Mouse (Mus musculus): Measurements from ENCODE around the gene Cbx4. TPM values are rescaled to one million over a fixed set of nuclear protein-coding genes. Genes with fewer than 3 reads are reported as not detected.

Cbx4 gene
- polyA plus RNA-seq, 1 experiment from 2014 or later, result 2.4 TPM

GRCm38 (mm10) chr11:119052661-119053256, 33.3 kb downstream of the Cbx4 start:
- Histone ChIP-seq H3K27me3 (peaks cover 100% of the 10 kb centered on the region), H3K4me3 (replicated peaks) (peak overlapping the region; percentile 22; the same call in 1 of the 2 replicates), H3K36me3 (no peaks in the 10 kb centered on the region), H3K9ac (no peak overlapping the region), H3K9me3 (replicated peaks) (no peaks in the 10 kb centered on the region), H3K27ac (no peak overlapping the region), H3K4me2 (peak overlapping the region; percentile 55), H3K4me1 (replicated peaks) (peaks cover 39% of the 10 kb centered on the region)
- DNase-seq (no peak), ATAC-seq (ENCODE audit: low read depth) (peak; percentile 37; the same call in 1 of the 2 replicates)
- 4% methylated on average over 13 of the region's 13 CpGs for WGBS (ENCODE audit: insufficient replicate concordance)

DNA sequence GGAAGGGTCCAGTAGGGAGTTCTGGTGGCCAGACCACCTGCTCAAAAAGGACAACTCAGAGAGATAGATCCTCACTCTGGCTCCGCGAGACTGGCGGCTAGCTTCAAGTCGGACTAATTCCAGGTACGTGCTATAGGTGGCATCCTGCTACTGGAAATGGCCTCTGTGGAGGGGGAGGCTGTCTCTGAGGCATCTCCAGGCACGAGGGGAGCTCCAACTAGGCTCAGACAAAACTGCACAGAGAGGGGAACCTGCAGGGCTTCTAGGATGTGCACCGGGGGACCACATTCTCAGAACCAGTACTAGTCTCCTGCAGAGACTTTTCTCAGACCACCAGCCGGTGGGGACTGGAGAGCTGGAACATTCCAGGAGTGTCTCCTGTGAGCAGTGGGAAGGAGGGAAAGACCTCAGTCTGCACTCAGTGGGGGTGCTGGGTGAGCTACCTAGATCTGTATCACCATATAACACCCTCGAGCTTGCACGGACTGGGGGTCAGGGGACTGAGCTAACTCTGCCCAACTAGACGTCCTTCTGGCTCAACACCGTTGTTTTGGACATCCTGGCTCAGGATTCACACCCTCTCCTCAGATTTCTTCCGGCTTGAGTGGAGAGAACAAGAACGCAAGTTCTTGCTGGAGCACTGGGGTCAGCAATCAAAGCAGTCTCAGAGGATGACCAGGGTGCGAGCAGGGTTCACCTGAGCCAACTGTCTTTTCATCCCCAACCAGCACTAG, 33.9 kb downstream of the Cbx4 start:
- no peak overlapping the region for H3K4me3 ChIP-seq (replicated peaks)
- WGBS (ENCODE audit: insufficient replicate concordance), result 4% methylated on average over 15 of the region's 15 CpGs
- no peak overlapping the region for H3K9ac ChIP-seq
- no peaks in the 10 kb centered on the region for H3K36me3 ChIP-seq
- H3K4me1 ChIP-seq (replicated peaks), result peaks cover 33% of the 10 kb centered on the region
- no peak for DNase-seq
- H3K27ac ChIP-seq, result no peak overlapping the region
- H3K4me2 ChIP-seq, result no peak overlapping the region
- H3K9me3 ChIP-seq (replicated peaks), result no peaks in the 10 kb centered on the region
- peaks cover 100% of the 10 kb centered on the region for H3K27me3 ChIP-seq
- no peak for ATAC-seq (ENCODE audit: low read depth)

DNA sequence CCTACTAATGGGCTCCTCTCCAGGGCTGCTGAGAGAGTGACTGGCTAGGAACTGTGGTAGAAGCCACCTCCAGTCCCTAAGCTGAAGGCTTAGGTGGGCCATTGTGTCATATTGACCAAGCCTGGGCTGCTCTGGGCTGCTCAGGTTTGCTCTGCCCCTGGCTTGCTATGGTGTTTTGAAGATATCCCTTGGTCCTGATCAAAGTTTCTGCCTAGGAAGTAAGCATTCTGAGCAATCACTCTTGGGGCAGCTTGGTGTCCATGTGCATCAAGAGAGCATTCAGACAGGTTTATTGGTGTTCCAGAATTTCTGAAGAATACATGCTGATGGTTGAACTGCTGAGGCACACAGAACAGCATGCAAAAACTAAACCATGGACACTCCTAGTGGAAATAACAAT, 34.6 kb downstream of the Cbx4 start:
- Histone ChIP-seq H3K4me3 (replicated peaks) (no peak overlapping the region), H3K36me3 (no peaks in the 10 kb centered on the region), H3K9me3 (replicated peaks) (no peaks in the 10 kb centered on the region), H3K4me1 (replicated peaks) (peaks cover 33% of the 10 kb centered on the region), H3K27me3 (peaks cover 100% of the 10 kb centered on the region), H3K27ac (no peak overlapping the region), H3K4me2 (no peak overlapping the region), H3K9ac (no peak overlapping the region)
- ATAC-seq (ENCODE audit: low read depth) (no peak), DNase-seq (no peak)

GRCm38 (mm10) chr11:119050361-119050760, 35.7 kb downstream of the Cbx4 start:
- H3K27me3 ChIP-seq, result peaks cover 100% of the 10 kb centered on the region
- peaks cover 31% of the 10 kb centered on the region for H3K4me1 ChIP-seq (replicated peaks)
- DNase-seq (no peak), ATAC-seq (ENCODE audit: low read depth) (no peak)
- H3K4me3 ChIP-seq (replicated peaks), result no peak overlapping the region
- no peak overlapping the region for H3K4me2 ChIP-seq
- no peak overlapping the region for H3K27ac ChIP-seq
- H3K9ac ChIP-seq, result no peak overlapping the region
- H3K9me3 ChIP-seq (replicated peaks), result no peaks in the 10 kb centered on the region
- 0% methylated on average over 2 of the region's 2 CpGs for WGBS (ENCODE audit: insufficient replicate concordance)
- no peaks in the 10 kb centered on the region for H3K36me3 ChIP-seq

GRCm38 (mm10) chr11:119048133-119048510, 37.9 kb downstream of the Cbx4 start:
- Histone ChIP-seq H3K4me1 (replicated peaks) (peaks cover 28% of the 10 kb centered on the region), H3K27ac (no peak overlapping the region), H3K4me2 (0 out of 2 replicates have a peak overlapping the region, but pooled peaks have one; percentile 6), H3K27me3 (peaks cover 100% of the 10 kb centered on the region), H3K9ac (no peak overlapping the region), H3K36me3 (no peaks in the 10 kb centered on the region), H3K9me3 (replicated peaks) (no peaks in the 10 kb centered on the region), H3K4me3 (replicated peaks) (no peak overlapping the region)
- ATAC-seq (ENCODE audit: low read depth), result no peak
- 2% methylated on average over 13 of the region's 13 CpGs for WGBS (ENCODE audit: insufficient replicate concordance)
- no peak for DNase-seq

GRCm38 (mm10) chr11:119047261-119048132, 38.5 kb downstream of the Cbx4 start:
- Histone ChIP-seq H3K9ac (no peak overlapping the region), H3K27me3 (peaks cover 100% of the 10 kb centered on the region), H3K4me1 (replicated peaks) (peaks cover 23% of the 10 kb centered on the region), H3K27ac (no peak overlapping the region), H3K9me3 (replicated peaks) (no peaks in the 10 kb centered on the region), H3K4me2 (peak overlapping the region; percentile 33; the same call in 1 of the 2 replicates), H3K36me3 (no peaks in the 10 kb centered on the region), H3K4me3 (replicated peaks) (no peak overlapping the region)
- DNase-seq, result no peak
- no peak for ATAC-seq (ENCODE audit: low read depth)
- WGBS (ENCODE audit: insufficient replicate concordance), result 2% methylated on average over 43 of the region's 43 CpGs

GRCm38 (mm10) chr11:119046601-119047245, 39.3 kb downstream of the Cbx4 start:
- ATAC-seq (ENCODE audit: low read depth) (0 out of 2 replicates have a peak, but pooled peaks have one; percentile 7), DNase-seq (no peak)
- no peak overlapping the region for H3K27ac ChIP-seq
- no peak overlapping the region; the same call in 1 of the 2 replicates for H3K4me3 ChIP-seq (replicated peaks)
- peak overlapping the region; percentile 33 for H3K4me2 ChIP-seq
- no peak overlapping the region for H3K9ac ChIP-seq
- 2% methylated on average over 39 of the region's 39 CpGs for whole genome bisulfite sequencing (ENCODE audit: insufficient replicate concordance)
- H3K9me3 ChIP-seq (replicated peaks), result no peaks in the 10 kb centered on the region
- H3K27me3 ChIP-seq, result peaks cover 100% of the 10 kb centered on the region
- no peaks in the 10 kb centered on the region for H3K36me3 ChIP-seq
- H3K4me1 ChIP-seq (replicated peaks), result peaks cover 28% of the 10 kb centered on the region

DNA sequence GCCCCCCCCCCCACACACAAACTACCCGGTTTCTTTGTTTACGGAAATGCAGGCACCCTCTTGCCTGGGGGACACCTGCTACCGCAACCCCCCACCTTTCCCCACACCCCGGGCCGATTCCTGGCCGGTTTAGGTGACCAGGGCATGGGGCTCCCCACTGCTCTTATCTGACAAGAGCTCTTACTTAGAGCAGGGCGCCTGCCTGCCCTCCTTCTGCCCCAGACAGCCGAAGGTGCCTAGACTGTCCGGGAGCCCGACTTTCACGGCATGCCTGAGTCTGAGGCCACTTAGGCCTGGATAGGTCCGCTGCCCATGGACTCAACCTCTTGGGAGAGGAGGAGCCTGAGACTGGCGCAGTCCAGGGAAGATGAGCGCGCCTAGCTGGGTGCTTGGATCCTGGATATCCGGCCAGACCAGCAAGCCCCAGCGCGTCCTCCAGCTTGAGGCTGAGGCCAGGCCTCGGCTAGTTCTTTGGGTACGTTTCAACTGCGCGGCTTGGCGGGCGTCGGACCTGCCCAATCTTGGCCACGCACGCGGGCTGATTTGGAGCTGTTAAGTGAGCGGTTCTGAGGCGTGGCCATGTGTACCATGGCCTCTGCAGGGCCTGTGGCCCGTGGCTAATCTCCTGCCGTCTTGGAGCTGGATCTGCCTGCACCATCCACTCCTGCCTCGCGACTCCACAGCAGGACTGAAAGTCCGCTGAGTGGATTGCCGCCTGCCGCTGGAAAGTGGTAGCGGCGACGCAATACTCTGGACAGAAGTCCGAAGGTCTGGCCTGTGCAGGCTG, 41.3 kb downstream of the Cbx4 start:
- DNase-seq, result no peak
- ATAC-seq (ENCODE audit: low read depth), result no peak
- WGBS (ENCODE audit: insufficient replicate concordance), result 4% methylated on average over 41 of the region's 41 CpGs

DNA sequence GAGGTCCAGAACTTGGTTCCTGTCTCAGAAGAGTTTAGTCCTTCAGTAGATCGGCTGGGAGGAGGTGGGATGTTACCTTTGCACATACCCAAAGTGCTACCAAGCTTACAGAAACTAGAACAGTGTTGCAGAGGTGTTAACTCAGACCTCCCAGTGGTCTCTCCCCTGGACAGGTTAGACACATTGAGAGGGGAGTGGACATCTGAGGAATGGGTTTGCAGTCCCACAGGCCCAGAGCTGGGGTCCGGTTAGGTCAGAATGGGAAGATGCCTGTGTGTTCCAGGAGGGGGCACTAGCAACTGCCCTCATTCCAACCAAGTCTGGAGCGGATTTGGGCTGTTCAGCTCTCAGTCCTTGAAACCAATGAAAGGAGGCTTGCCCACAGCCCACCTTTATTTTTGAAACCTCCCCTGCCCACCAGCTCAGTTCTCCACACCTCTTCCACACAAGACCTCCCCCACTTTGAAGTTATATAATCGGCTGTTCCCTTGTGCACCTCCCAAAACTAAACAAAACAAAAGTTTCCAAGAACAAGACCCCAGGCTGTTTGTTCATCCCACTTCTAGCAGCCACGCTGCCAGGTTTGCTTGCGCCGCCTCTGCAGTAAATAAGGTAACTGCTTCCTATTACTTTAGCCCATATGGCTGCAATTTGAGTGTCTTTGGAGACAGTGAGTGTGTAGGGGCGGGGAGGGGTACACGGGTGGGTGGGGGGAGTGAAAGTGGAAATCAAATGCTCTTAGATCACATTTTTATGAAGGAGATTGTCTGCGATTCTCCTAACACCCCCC, 42.1 kb downstream of the Cbx4 start:
- peak overlapping the region; percentile 21; the same call in 1 of the 2 replicates for H3K4me2 ChIP-seq
- WGBS (ENCODE audit: insufficient replicate concordance), result 4% methylated on average over 10 of the region's 10 CpGs
- H3K9me3 ChIP-seq (replicated peaks), result no peaks in the 10 kb centered on the region
- DNase-seq (no peak), ATAC-seq (ENCODE audit: low read depth) (no peak)
- H3K9ac ChIP-seq, result no peak overlapping the region
- H3K4me3 ChIP-seq (replicated peaks), result no peak overlapping the region
- peaks cover 100% of the 10 kb centered on the region for H3K27me3 ChIP-seq
- peaks cover 52% of the 10 kb centered on the region for H3K4me1 ChIP-seq (replicated peaks)
- peaks cover 1% of the 10 kb centered on the region for H3K36me3 ChIP-seq
- no peak overlapping the region for H3K27ac ChIP-seq

More for the DNA sequence above, 41.3 kb downstream of the Cbx4 start:
- Histone ChIP-seq H3K9ac (no peak overlapping the region), H3K4me1 (replicated peaks) (peaks cover 45% of the 10 kb centered on the region), H3K27me3 (peaks cover 100% of the 10 kb centered on the region), H3K9me3 (replicated peaks) (no peaks in the 10 kb centered on the region), H3K4me2 (peak overlapping the region; percentile 21), H3K36me3 (no peaks in the 10 kb centered on the region), H3K4me3 (replicated peaks) (no peak overlapping the region), H3K27ac (no peak overlapping the region; the same call in 1 of the 2 replicates)

GRCm38 (mm10) chr11:119043273-119043540, 42.8 kb downstream of the Cbx4 start:
- peaks cover 54% of the 10 kb centered on the region for H3K4me1 ChIP-seq (replicated peaks)
- no peak overlapping the region for H3K9ac ChIP-seq
- peaks cover 100% of the 10 kb centered on the region for H3K27me3 ChIP-seq
- H3K27ac ChIP-seq, result no peak overlapping the region
- H3K9me3 ChIP-seq (replicated peaks), result no peaks in the 10 kb centered on the region
- WGBS (ENCODE audit: insufficient replicate concordance), result under 1% methylated on average over 4 of the region's 4 CpGs
- no peak overlapping the region for H3K4me2 ChIP-seq
- H3K4me3 ChIP-seq (replicated peaks), result no peak overlapping the region
- DNase-seq, result no peak
- no peak for ATAC-seq (ENCODE audit: low read depth)
- peaks cover 6% of the 10 kb centered on the region for H3K36me3 ChIP-seq

Measured in liver, embryonic 13.5 days (tissue).